Mouse (Mus musculus): ENCODE measurements at regions not wholly inside any gene's neighbourhood (a gene's known extent, or its start where the extent isn't known, plus 50 kb on each side); places are given as distances from the start of the nearest gene placed in this dataset.

GRCm38 (mm10) chr4:7157883-7158282 is 1081.0 kb downstream of the Car8 start:
- TF ChIP-seq CTCF (IDR thresholded peaks at IDR 0.05) (no peak), EP300 (IDR thresholded peaks at IDR 0.05) (no peak)

All from lung, postnatal 0 days (tissue).